Mouse (Mus musculus) liver, embryonic 14.5 days (tissue): ENCODE results near the gene Map7. TPM values are rescaled to one million over a fixed set of nuclear protein-coding genes. Genes with fewer than 3 reads are reported as not detected.
A peak's percentile ranks its signal among the peaks of the same experiment; 100 is the strongest.

Experiments
- ATAC-seq: fragments of 200-750 bp; cut with Nextera tagmentation; 2 replicates; pipeline ENCODE4 v1.8.0; 2017; ENCODE audit warnings: moderate number of reproducible peaks, mild to moderate bottlenecking, moderate library complexity; ENCODE audit not compliant: insufficient read depth
- DNase-seq, 3 experiments: peaks; one replicate each; pipeline ENCODE4 v3.0.0-alpha.2; 2012 to 2013; ENCODE audit warnings: low read depth in 3 of 3, low spot score in 3 of 3
- H3K27ac ChIP-seq: fragments of 300-500 bp; sonication (generic); 2 replicates; pipeline ENCODE4 v1.5.1; 2014; ENCODE audit warnings: moderate library complexity, mild to moderate bottlenecking, control low read depth, inconsistent platforms
- H3K27me3 ChIP-seq: fragments of 300-500 bp; sonication (generic); 2 replicates; pipeline ENCODE4 v1.6.1; 2014; ENCODE audit warnings: mild to moderate bottlenecking, low read length, moderate library complexity; ENCODE audit not compliant: control insufficient read depth, insufficient read depth
- H3K36me3 ChIP-seq: fragments of 300-500 bp; sonication (generic); replicated peaks from 2 replicates; pipeline ENCODE4 v1.6.1; 2014; ENCODE audit warnings: low read depth; ENCODE audit not compliant: control insufficient read depth, insufficient read depth
- H3K4me1 ChIP-seq, 2 experiments: fragments of 200-500 bp in 1 of 2; fragments of 300-500 bp in 1 of 2; sonication (generic) in 1 of 2; replicated peaks; 2 replicates each; pipeline ENCODE4 v1.6.1; 2012 to 2014; ENCODE audit warnings: antibody characterized with exemption in 1 of 2, inconsistent platforms in 1 of 2, low read length in 1 of 2; ENCODE audit not compliant: control insufficient read depth in 2 of 2, insufficient read depth in 2 of 2
- H3K4me2 ChIP-seq: fragments of 300-500 bp; sonication (generic); 2 replicates; pipeline ENCODE4 v1.6.1; 2014; ENCODE audit warnings: low read depth, mild to moderate bottlenecking, control low read depth, moderate library complexity
- H3K4me3 ChIP-seq, 2 experiments: fragments of 200-500 bp in 1 of 2; fragments of 300-500 bp in 1 of 2; sonication (generic) in 1 of 2; 2 replicates each; pipeline ENCODE4 v1.5.1; 2012 to 2014; ENCODE audit warnings: low read depth in 2 of 2, low read length in 2 of 2, mild to moderate bottlenecking in 2 of 2, control low read depth in 1 of 2, inconsistent platforms in 1 of 2, moderate library complexity in 1 of 2; ENCODE audit not compliant: insufficient read depth in 1 of 2
- H3K9ac ChIP-seq: fragments of 300-500 bp; sonication (generic); replicated peaks from 2 replicates; pipeline ENCODE4 v1.6.1; 2014; ENCODE audit warnings: mild to moderate bottlenecking, control low read depth, moderate library complexity
- H3K9me3 ChIP-seq: fragments of 300-500 bp; sonication (generic); 2 replicates; pipeline ENCODE4 v1.6.1; 2016; ENCODE audit warnings: low read length, mixed read lengths; ENCODE audit not compliant: control insufficient read depth
- CTCF ChIP-seq: IDR thresholded peaks from 2 replicates; pipeline ENCODE4 v1.5.1; 2016; ENCODE audit warnings: antibody characterized with exemption, low read depth, control low read depth
- EP300 ChIP-seq: IDR thresholded peaks from 2 replicates; pipeline ENCODE4 v1.6.1; 2016; ENCODE audit warnings: antibody characterized with exemption, low read depth
- WGBS: fragments of 180-500 bp; shearing (Covaris S2); extraction: QIAGEN DNeasy Blood & Tissue Kit; methylation state at CpG from one replicate; pipeline ENCODE4 v1.1.7; 2014; ENCODE audit not compliant: insufficient replicate concordance; 5-methylcytosine and 5-hydroxymethylcytosine counted together
- polyA plus RNA-seq, 2 experiments: library from polyadenylated mRNA; depleted of rRNA in 1 of 2; stranded (reverse) in 1 of 2; unstranded in 1 of 2; fragments of >200 nt; fragmentation: Nextera tagmentation in 1 of 2; extraction: Ambion mirVana in 1 of 2; gene quantifications; 2 replicates each; pipeline versions ENCODE4 v1.2.1 to v1.2.3; 2012 to 2014

The Map7 gene
- polyA plus RNA-seq, 2 experiments = 2.2 to 2.3 TPM

DNA sequence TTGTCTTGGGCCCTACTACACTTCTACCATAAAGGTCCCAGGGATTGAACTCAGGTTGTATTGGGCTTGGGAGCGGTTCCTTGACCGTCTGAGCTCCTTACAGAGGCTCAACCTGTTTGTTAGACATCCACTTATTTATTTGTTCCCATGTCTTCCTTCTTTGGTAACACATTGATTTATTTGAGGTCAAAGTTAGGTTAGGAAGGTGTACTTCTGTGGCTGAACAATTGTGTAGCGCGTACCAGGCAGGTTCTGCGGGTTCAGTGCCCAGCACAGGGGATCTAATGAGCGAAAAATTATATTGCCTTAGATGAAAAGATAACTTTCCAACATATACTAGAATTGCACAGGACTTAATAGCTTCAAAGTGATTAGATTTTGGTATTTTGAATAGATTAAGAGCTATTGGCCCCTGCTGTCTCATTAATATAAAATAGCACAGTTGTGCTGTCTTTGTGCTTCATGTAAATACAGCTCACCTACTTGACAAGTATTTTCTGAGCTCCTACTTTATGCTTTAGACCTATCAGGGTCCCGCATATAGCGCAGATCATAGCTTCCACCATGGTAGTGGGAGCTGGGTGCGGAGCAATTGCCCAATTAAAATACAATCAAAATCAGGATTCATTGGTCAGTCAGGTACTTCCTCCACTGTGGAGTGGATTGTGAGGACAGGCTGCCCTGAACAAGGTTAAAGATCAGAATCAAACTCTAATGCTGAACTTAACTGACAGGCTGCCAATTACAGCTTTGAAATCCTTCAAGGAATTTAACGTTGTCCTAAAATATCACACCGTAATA is 162.9 kb downstream of the Map7 start:
- Histone ChIP-seq H3K27me3 (no peaks in the 10 kb centered on the region), H3K9me3 (no peaks in the 10 kb centered on the region), H3K4me3 (peak overlapping the region; percentile 64 to 84), H3K4me2 (peak overlapping the region; percentile 96), H3K36me3 (peaks cover 3% of the 10 kb centered on the region; the same call in 1 of the 2 replicates), H3K27ac (peak overlapping the region; percentile 88), H3K4me1 (peaks cover 0 to 8% of the 10 kb centered on the region in 2 experiments; a peak in 3 of 4 replicates), H3K9ac (peak overlapping the region; percentile 90)
- ATAC-seq = no peak
- no peak for DNase-seq
- WGBS = 51% methylated on average over 11 of the region's 11 CpGs
- TF ChIP-seq EP300 (no peak), CTCF (no peak)

- peak; percentile 96 for ATAC-seq
- H3K9me3 ChIP-seq = no peaks in the 10 kb centered on the region
- peaks cover 3% of the 10 kb centered on the region for H3K36me3 ChIP-seq
- no peaks in the 10 kb centered on the region for H3K27me3 ChIP-seq
- under 1% methylated on average over 84 of the region's 84 CpGs for WGBS
- peak; percentile 98 to 99 (median 99) for DNase-seq
- peak within 1 kb of the TSS; percentile 96 for H3K4me2 ChIP-seq
- H3K27ac ChIP-seq = peak within 1 kb of the TSS; percentile 88
- TF ChIP-seq CTCF = no peak
- TF ChIP-seq EP300 = peak; percentile 48
- peaks cover 3 to 12% of the 10 kb centered on the region in 2 experiments; a peak in 3 of 4 replicates for H3K4me1 ChIP-seq
- peak within 1 kb of the TSS; percentile 90 for H3K9ac ChIP-seq
- peak within 1 kb of the TSS; percentile 84 to 89 for H3K4me3 ChIP-seq
Measured at GRCm38 (mm10) chr10:20311918-20312735, 163.9 kb downstream of the Map7 start, which contains the start of gene Bclaf1. Gene Bclaf1, plus strand, starts transcription at chr10:20312469.

DNA sequence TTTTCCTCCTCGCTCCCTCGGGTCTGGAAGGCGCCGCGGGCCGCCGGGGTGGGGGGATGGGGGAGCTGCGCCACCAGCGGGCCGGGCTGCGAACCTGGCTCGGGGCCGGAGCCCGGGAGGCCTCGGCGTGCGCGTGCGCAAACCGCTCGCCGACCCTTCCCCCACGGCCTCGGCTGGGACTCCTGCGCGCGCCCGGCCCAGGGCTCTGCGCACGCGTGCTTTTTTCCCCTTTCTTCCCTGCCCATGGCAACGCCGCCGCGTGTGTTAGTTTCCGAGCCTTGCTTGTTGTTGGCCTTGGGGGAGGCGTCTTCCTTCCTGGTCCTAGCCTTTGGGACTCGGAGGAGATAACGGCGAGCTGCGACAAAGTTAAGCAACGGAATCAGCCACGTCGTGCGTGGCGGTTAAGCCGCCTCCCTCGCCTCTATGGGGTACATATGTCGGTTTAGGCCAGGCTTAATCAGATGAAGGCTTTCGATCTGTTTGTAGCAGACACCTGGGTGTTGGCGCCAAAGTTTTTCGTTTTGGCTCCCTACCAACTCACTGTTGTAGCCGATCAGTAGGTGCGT is 164.5 kb downstream of the Map7 start:
- H3K9me3 ChIP-seq = no peaks in the 10 kb centered on the region
- no peaks in the 10 kb centered on the region for H3K27me3 ChIP-seq
- ATAC-seq (peak; percentile 65), DNase-seq (peak; percentile 66 to 76 (median 69))
- peak overlapping the region; percentile 88 for H3K27ac ChIP-seq
- peak; percentile 40; the same call in 1 of the 2 replicates for TF ChIP-seq EP300
- no peak; the same call in 1 of the 2 replicates for TF ChIP-seq CTCF
- peaks cover 3 to 12% of the 10 kb centered on the region in 2 experiments; a peak in 3 of 4 replicates for H3K4me1 ChIP-seq
- under 1% methylated on average over 52 of the region's 54 CpGs for WGBS
- H3K9ac ChIP-seq = peak overlapping the region; percentile 90
- peak overlapping the region; percentile 84 to 89 for H3K4me3 ChIP-seq
- peak overlapping the region; percentile 83 for H3K4me2 ChIP-seq
- peaks cover 8% of the 10 kb centered on the region for H3K36me3 ChIP-seq

GRCm38 (mm10) chr10:20313447-20313846 is 165.2 kb downstream of the Map7 start:
- TF ChIP-seq CTCF = no peak
- no peak for TF ChIP-seq EP300
- H3K4me1 ChIP-seq = peaks cover 3 to 12% of the 10 kb centered on the region in 2 experiments; a peak in 3 of 4 replicates
- WGBS = 21% methylated on average over 13 of the region's 13 CpGs

More at GRCm38 (mm10) chr10:20313447-20313846, 165.2 kb downstream of the Map7 start:
- Histone ChIP-seq H3K4me2 (peak overlapping the region; percentile 83), H3K9ac (peak overlapping the region; percentile 90), H3K27me3 (no peaks in the 10 kb centered on the region), H3K27ac (peak overlapping the region; percentile 88), H3K4me3 (peak overlapping the region; percentile 84 to 89), H3K36me3 (peaks cover 14% of the 10 kb centered on the region), H3K9me3 (no peaks in the 10 kb centered on the region)
- no peak for DNase-seq
- ATAC-seq = no peak
